Mouse (Mus musculus): ENCODE measurements around the gene Gm11758.
"Not testable (repeated sequence)": the region's sequence is repeated elsewhere in the genome, so short reads cannot be mapped to it uniquely, and the experiment has no call there.

Gene Gm11758

DNA sequence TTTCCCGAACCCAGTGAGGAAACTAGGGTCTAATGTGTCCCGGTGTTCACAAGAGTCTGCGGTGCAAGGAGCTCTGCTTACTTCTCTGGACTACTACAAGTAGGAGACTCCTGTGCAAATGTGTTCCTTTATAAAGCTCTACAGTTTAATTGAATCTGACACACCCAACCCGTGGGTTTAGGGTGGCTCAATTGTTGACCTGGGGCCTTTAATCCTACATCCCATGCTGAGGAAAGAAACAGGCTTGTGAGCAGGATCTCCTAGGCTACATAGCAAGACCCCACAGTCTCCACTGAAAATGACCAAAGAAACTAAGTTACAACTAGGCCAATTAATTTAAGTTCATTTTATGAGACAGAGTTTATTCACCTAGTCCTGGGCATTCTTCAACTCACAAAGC, at the start of gene Gm11758:
TSS of gene Gm11758 (minus strand) at position 101 of the 400 bp plus-strand sequence.
- not testable (repeated sequence) for DNase-seq (ENCODE audit: extremely low read depth, low read depth, low spot score)

DNA sequence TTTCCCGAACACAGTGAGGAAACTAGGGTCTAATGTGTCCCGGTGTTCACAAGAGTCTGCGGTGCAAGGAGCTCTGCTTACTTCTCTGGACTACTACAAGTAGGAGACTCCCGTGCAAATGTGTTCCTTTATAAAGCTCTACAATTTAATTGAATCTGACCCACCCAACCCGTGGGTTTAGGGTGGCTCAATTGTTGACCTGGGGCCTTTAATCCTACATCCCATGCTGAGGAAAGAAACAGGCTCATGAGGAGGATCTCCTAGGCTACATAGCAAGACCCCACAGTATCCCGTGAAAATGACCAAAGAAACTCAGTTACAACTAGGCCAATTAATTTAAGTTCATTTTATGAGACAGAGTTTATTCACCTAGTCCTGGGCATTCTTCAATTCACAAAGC, 44.6 kb upstream of the Gm11758 start, which contains the start of gene Gm11756:
TSS of gene Gm11756 (minus strand) at position 101 of the 400 bp plus-strand sequence.
- not testable (repeated sequence) for DNase-seq (ENCODE audit: extremely low read depth, low read depth, low spot score)

DNA sequence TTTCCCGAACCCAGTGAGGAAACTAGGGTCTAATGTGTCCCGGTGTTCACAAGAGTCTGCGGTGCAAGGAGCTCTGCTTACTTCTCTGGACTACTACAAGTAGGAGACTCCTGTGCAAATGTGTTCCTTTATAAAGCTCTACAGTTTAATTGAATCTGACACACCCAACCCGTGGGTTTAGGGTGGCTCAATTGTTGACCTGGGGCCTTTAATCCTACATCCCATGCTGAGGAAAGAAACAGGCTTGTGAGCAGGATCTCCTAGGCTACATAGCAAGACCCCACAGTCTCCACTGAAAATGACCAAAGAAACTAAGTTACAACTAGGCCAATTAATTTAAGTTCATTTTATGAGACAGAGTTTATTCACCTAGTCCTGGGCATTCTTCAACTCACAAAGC, 29.8 kb upstream of the Gm11758 start, which contains the start of gene Gm13871:
TSS of gene Gm13871 (minus strand) at position 101 of the 400 bp plus-strand sequence.
- DNase-seq (ENCODE audit: extremely low read depth, low read depth, low spot score), result not testable (repeated sequence)

DNA sequence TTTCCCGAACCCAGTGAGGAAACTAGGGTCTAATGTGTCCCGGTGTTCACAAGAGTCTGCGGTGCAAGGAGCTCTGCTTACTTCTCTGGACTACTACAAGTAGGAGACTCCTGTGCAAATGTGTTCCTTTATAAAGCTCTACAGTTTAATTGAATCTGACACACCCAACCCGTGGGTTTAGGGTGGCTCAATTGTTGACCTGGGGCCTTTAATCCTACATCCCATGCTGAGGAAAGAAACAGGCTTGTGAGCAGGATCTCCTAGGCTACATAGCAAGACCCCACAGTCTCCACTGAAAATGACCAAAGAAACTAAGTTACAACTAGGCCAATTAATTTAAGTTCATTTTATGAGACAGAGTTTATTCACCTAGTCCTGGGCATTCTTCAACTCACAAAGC, 14.9 kb upstream of the Gm11758 start, which contains the start of gene Gm11757:
TSS of gene Gm11757 (minus strand) at position 101 of the 400 bp plus-strand sequence.
- not testable (repeated sequence) for DNase-seq (ENCODE audit: extremely low read depth, low read depth, low spot score)

DNA sequence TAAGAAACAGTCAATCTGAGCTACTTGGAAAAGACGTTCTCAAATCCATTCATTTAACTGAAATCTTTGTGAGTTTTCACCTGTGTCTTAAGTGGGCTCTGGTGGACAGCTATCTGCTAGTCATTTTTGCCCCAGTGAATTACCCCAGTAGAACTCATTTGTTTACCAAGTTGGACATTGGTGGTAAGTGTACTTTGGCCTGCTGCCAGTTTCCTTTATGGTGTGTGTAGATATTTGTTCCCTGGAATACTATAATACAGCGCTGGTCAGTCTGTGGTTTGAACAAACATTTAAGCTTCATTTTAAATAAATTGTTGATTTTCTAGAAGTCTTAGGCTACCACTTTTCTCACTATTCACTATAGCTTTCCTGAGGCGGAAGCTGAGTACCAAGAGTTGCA, 49.5 kb downstream of the Gm11758 start:
- DNase-seq (ENCODE audit: extremely low read depth, low read depth, low spot score), result no peak

Measured in fat pad, adult 2 months (tissue).